Mouse (Mus musculus) midbrain, embryonic 13.5 days (tissue): ENCODE results near the gene Clk4. TPM values are rescaled to one million over a fixed set of nuclear protein-coding genes. Genes with fewer than 3 reads are reported as not detected.
A peak's percentile ranks its signal among the peaks of the same experiment; 100 is the strongest.

ENCODE experiments used
- ATAC-seq: fragments of 200-750 bp; cut with Nextera tagmentation; 2 replicates; pipeline ENCODE4 v1.8.0; 2017; ENCODE audit warnings: mild to moderate bottlenecking, moderate TSS enrichment, moderate library complexity
- H3K27ac ChIP-seq: fragments of 300-500 bp; sonication (generic); 2 replicates; pipeline ENCODE4 v1.5.1; 2015; ENCODE audit warnings: inconsistent platforms, mild to moderate bottlenecking, moderate library complexity
- H3K27me3 ChIP-seq: fragments of 300-500 bp; sonication (generic); 2 replicates; pipeline ENCODE4 v1.6.1; 2015; ENCODE audit warnings: mild to moderate bottlenecking, inconsistent platforms
- H3K36me3 ChIP-seq: fragments of 300-500 bp; sonication (generic); 2 replicates; pipeline ENCODE4 v1.6.1; 2015; ENCODE audit warnings: mild to moderate bottlenecking, inconsistent platforms
- H3K4me1 ChIP-seq: fragments of 300-500 bp; sonication (generic); replicated peaks from 2 replicates; pipeline ENCODE4 v1.6.1; 2015; ENCODE audit warnings: inconsistent platforms
- H3K4me2 ChIP-seq: fragments of 300-500 bp; sonication (generic); replicated peaks from 2 replicates; pipeline ENCODE4 v1.6.1; 2015; ENCODE audit warnings: moderate library complexity, mild to moderate bottlenecking, inconsistent platforms
- H3K4me3 ChIP-seq: fragments of 300-500 bp; sonication (generic); replicated peaks from 2 replicates; pipeline ENCODE4 v1.5.1; 2015; ENCODE audit warnings: mild to moderate bottlenecking, inconsistent platforms
- H3K9ac ChIP-seq: fragments of 300-500 bp; sonication (generic); replicated peaks from 2 replicates; pipeline ENCODE4 v1.6.1; 2015; ENCODE audit warnings: mild to moderate bottlenecking, inconsistent platforms
- H3K9me3 ChIP-seq: fragments of 300-500 bp; sonication (generic); 2 replicates; pipeline ENCODE4 v1.6.1; 2016; ENCODE audit warnings: mild to moderate bottlenecking, inconsistent platforms
- WGBS: fragments of 180-500 bp; shearing (Covaris S2); methylation state at CpG from one replicate; pipeline ENCODE4 v1.1.7; 2015; 5-methylcytosine and 5-hydroxymethylcytosine counted together
- polyA plus RNA-seq: library from polyadenylated mRNA; unstranded; fragments of >200 nt; fragmentation: Nextera tagmentation; extraction: Ambion mirVana; gene quantifications from 2 replicates; pipeline ENCODE4 v1.2.1, GENCODE M21; 2015

The Clk4 gene
- 154 and 164 TPM in 2 replicates for polyA plus RNA-seq

- Histone ChIP-seq H3K36me3 (no peaks in the 10 kb centered on the region), H3K9me3 (no peaks in the 10 kb centered on the region), H3K4me1 (peaks cover 37% of the 10 kb centered on the region), H3K27me3 (no peaks in the 10 kb centered on the region), H3K4me3 (peak within 1 kb of the TSS; percentile 94), H3K27ac (peak within 1 kb of the TSS; percentile 95), H3K9ac (peak within 1 kb of the TSS; percentile 95), H3K4me2 (peak within 1 kb of the TSS; percentile 78)
- 89% methylated on average over 3 of the region's 3 CpGs for WGBS
- ATAC-seq, result no peak
Observed at GRCm38 (mm10) chr11:51261680-51262219, at the start of gene Clk4. Gene Clk4, plus strand, starts transcription at chr11:51261730.

DNA sequence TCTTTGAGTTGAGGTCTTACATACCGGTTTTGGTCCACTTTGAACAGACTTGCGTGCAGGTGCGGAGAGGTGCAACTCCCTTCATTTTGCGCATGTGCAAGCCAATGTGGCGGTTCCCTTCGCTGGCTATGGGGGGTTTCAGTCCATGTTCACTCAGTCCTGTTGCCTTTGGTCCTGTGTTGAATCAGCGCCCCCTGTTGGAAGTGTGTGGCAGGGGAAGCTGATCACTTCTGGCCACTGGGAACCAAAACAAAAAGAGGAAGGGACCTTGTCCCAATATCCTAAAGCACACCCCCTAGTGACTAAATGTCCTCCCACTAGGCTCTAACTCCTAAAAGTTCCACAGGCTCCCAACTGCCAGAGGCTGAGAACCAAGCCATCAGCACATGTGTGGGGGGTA is 47.5 kb upstream of the Clk4 start:
- Histone ChIP-seq H3K9me3 (no peaks in the 10 kb centered on the region), H3K4me3 (no peak overlapping the region), H3K27ac (no peak overlapping the region), H3K9ac (no peak overlapping the region), H3K4me2 (no peak overlapping the region), H3K27me3 (no peaks in the 10 kb centered on the region), H3K4me1 (no peaks in the 10 kb centered on the region), H3K36me3 (no peaks in the 10 kb centered on the region)
- no peak for ATAC-seq
- 83% methylated on average over 7 of the region's 7 CpGs for WGBS

DNA sequence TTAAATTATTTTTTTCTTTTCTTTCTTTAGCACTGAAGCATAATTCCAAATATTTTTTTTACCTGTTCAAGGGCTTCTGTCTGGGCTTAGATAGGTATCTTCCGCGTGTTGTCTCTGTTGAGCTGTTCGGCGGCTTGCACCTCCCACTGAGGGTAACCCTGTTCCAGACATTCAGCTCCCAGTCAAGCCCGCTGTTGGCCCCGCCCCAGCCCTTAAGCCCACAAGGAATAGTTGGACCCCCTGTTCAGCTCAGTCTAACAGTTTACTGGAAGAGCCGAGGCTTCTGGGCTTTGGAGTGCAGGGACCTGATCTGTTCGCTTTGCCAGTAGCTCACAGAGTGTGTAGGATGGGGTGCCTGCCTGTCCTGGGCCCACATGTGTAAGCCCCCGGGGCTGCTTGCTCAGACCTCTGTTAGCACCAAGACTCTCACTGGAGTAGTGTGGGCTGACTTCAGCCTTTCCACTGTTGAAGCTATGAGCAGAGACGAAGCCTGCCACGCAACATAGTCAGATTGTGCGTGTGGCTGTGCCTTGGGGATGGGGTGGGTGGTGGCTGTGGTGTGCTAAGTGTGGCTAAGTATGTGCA is 42.0 kb upstream of the Clk4 start:
- 80% methylated on average over 12 of the region's 12 CpGs for WGBS
- Histone ChIP-seq H3K4me1 (no peaks in the 10 kb centered on the region), H3K4me3 (no peak overlapping the region), H3K27me3 (no peaks in the 10 kb centered on the region), H3K9me3 (no peaks in the 10 kb centered on the region), H3K36me3 (no peaks in the 10 kb centered on the region), H3K4me2 (no peak overlapping the region), H3K9ac (no peak overlapping the region), H3K27ac (no peak overlapping the region)
- ATAC-seq, result no peak

DNA sequence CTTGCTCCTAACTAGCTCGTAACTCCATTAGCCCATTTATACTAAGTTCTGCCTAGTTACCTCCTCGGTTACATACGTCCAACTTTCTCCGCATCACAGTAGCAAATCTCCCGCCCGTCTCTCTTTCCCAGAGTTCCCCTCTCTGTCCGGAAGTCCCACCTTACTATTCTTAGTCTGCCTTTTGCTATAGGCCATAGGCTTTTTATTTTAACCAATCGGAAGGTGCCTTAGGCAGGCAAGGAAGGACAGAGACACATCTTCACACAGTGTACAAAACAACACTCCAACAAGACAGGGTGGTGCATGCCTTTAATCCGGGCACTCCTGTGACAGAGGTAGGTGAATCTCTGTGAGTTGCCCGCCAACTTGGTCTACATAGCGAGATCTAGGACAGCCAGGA is 41.2 kb upstream of the Clk4 start, which contains the start of gene Gm12569:
Gm12569 (plus strand) TSS at position 166 of the 400 bp plus-strand sequence.
- 96% methylated on average over 11 of the region's 11 CpGs for WGBS
- no peaks in the 10 kb centered on the region for H3K9me3 ChIP-seq
- no peak for ATAC-seq

GRCm38 (mm10) chr11:51227104-51227503 is 34.4 kb upstream of the Clk4 start:
- Histone ChIP-seq H3K27ac (no peak overlapping the region), H3K9ac (no peak overlapping the region), H3K4me2 (no peak overlapping the region), H3K27me3 (no peaks in the 10 kb centered on the region), H3K36me3 (no peaks in the 10 kb centered on the region), H3K4me1 (no peaks in the 10 kb centered on the region), H3K9me3 (no peaks in the 10 kb centered on the region), H3K4me3 (no peak overlapping the region)
- WGBS, result 89% methylated on average over 4 of the region's 4 CpGs
- ATAC-seq, result no peak

More for the DNA sequence above, 41.2 kb upstream of the Clk4 start, which contains the start of gene Gm12569:
- H3K36me3 ChIP-seq, result no peaks in the 10 kb centered on the region
- no peak within 1 kb of the TSS for H3K9ac ChIP-seq
- no peak within 1 kb of the TSS for H3K27ac ChIP-seq
- H3K4me1 ChIP-seq, result no peaks in the 10 kb centered on the region
- no peak within 1 kb of the TSS for H3K4me3 ChIP-seq
- H3K4me2 ChIP-seq, result no peak within 1 kb of the TSS
- H3K27me3 ChIP-seq, result no peaks in the 10 kb centered on the region

DNA sequence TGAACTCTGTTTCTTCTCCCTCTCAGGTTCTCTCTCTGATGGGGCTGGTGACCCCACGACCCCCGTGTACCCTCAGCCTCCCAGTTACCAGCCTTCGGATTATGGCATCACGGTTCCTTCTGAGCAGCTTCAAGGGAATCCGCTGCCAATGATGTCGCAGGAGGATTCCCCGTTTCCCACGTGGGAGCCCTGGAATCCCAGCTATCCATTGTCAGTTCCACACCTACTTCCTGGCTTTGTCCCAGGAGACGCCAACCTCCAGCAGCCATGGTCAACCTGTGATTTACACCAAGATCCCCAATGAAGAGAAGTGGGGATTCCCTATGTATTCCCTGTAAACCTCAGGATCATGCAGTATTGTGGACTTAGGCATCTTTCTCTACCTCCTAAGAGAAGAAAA is 26.9 kb upstream of the Clk4 start:
- Histone ChIP-seq H3K36me3 (no peaks in the 10 kb centered on the region), H3K4me2 (no peak overlapping the region), H3K4me1 (no peaks in the 10 kb centered on the region), H3K9me3 (no peaks in the 10 kb centered on the region), H3K27ac (no peak overlapping the region), H3K9ac (no peak overlapping the region), H3K4me3 (no peak overlapping the region), H3K27me3 (no peaks in the 10 kb centered on the region)
- 88% methylated on average over 9 of the region's 9 CpGs for WGBS
- no peak for ATAC-seq

DNA sequence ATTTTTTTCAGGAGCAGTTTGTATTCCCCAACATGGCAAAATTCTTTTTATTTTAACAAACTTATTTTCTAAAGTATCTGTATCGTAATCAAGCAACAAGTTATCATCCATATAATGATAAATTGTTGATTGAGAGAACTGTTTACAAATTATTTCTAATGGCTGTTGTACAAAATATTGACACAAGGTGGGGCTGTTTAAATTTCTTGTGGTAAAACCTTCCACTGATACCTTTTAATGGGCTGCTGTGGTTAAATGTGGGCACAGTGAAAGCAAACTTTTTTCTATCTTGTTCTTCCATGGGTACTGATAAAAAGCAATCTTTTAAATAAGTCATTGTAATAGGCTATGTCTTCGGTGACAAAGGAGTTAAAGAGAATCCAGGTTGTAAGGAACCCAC is 18.6 kb upstream of the Clk4 start:
- Histone ChIP-seq H3K27me3 (no peaks in the 10 kb centered on the region), H3K9me3 (no peaks in the 10 kb centered on the region), H3K4me2 (no peak overlapping the region), H3K36me3 (no peaks in the 10 kb centered on the region), H3K4me3 (no peak overlapping the region), H3K27ac (no peak overlapping the region), H3K4me1 (no peaks in the 10 kb centered on the region), H3K9ac (no peak overlapping the region)
- ATAC-seq, result no peak
- 90% methylated on average over 2 of the region's 2 CpGs for WGBS

DNA sequence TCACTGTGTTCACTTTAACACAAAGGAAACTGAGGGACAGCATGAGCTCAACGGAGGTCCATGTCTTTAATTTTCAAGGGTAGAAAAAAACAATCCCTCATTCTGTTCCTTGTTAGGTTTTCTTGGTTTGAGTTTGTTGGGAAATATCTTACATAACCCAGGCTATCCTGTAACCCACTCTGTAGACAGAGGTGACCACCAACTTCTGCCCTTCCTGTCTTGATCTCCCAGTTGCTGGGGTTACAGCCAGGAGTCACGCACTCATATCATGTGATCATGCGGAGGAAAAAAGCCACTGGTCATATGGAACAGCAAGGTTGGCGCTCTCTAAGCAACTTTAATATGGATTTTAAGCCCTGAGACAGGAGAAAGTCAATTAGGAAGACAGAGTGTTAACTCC is 4.5 kb upstream of the Clk4 start:
- no peaks in the 10 kb centered on the region for H3K4me1 ChIP-seq

DNA sequence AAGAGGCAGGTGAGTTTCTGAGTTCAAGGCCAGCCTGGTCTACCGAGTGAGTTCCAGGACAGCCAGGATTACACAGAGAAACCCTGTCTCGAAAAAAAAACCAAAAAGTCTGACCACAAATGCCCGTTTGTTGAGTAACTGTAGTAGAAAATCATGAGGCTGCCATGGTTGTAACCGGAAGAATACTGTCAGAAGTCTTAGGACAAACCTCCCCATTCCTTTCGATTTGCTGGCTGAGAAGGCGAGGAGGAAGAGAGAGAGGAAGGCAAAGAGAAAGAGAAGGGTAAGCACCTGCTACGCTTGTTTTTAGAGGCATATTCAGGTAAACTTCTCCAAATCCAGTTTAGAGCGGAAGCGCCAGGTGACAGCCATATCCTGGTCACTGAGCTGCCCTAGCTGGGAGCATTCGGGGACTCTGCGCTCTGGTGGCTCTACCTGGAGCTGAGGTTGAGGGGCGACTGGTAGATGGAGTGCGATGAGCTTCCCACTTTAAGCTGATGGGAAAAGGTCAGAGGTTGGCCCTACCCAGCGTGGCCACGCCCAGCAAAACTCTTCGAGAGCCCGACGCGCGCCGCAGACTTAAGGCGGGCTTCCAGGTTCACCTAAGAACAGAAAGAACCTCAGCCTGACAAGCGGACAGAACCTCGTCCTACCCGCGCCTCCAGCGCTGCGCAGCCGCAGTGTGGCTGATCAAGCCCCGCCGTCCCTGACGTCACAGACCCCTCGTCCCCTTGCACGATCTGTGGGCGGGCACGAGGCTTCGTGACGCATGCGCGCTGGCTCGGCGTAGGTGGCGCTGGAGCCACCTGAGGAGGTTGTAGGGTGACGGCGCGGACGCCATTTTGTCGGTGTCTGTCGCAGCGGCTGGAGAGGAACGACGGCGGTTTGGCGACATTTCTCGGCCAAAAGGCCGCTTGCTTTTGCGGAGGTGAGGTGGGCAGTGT is 1.1 kb downstream of the Clk4 start, which contains the start of gene BC049762:
BC049762 (minus strand) TSS at position 705 of the 944 bp plus-strand sequence.
- Histone ChIP-seq H3K4me2 (peak within 1 kb of the TSS; percentile 78), H3K4me1 (peaks cover 41% of the 10 kb centered on the region), H3K27ac (peak within 1 kb of the TSS; percentile 95), H3K36me3 (no peaks in the 10 kb centered on the region), H3K4me3 (peak within 1 kb of the TSS; percentile 94), H3K9ac (peak within 1 kb of the TSS; percentile 95), H3K27me3 (no peaks in the 10 kb centered on the region), H3K9me3 (no peaks in the 10 kb centered on the region)
- 10% methylated on average over 57 of the region's 57 CpGs for WGBS
- peak; percentile 99 for ATAC-seq

More for the DNA sequence above, 4.5 kb upstream of the Clk4 start:
- Histone ChIP-seq H3K27ac (no peak overlapping the region), H3K4me3 (no peak overlapping the region), H3K27me3 (no peaks in the 10 kb centered on the region), H3K36me3 (no peaks in the 10 kb centered on the region), H3K4me2 (no peak overlapping the region), H3K9ac (no peak overlapping the region), H3K9me3 (no peaks in the 10 kb centered on the region)
- 96% methylated on average over 4 of the region's 4 CpGs for WGBS
- no peak for ATAC-seq

DNA sequence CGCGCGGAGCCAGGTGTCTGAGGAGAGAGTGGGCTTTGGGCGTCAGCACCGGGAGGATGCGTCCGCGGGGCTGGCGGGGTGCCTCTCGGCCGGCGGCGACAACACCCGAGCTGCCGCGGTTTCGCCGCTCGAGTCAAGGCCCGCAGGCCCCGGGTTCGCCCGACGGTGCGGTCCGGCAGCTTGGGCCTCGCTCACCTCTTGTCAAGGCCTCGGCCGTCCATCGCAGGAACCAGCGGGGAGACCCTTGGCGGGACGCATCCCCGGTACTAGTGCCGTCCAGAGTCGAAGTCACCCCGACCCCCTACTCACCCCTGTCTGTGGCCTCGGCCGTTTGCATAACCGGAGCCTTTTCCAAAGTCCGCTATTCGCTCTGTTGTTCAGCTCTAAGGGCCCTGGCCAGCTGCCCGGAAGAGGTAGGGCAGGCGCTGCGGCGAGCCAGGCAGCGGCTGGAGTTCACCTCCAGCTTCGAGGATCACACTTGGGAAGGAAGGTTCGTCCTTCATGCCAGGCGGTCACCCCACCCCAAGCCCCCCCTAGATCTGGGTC is 1.8 kb downstream of the Clk4 start:
- Histone ChIP-seq H3K27me3 (no peaks in the 10 kb centered on the region), H3K9me3 (no peaks in the 10 kb centered on the region), H3K9ac (peak overlapping the region; percentile 95), H3K27ac (peak overlapping the region; percentile 95), H3K4me3 (peak overlapping the region; percentile 94), H3K4me1 (peaks cover 41% of the 10 kb centered on the region), H3K4me2 (peak overlapping the region; percentile 78), H3K36me3 (no peaks in the 10 kb centered on the region)
- WGBS, result under 1% methylated on average over 50 of the region's 50 CpGs
- peak; percentile 80 for ATAC-seq

DNA sequence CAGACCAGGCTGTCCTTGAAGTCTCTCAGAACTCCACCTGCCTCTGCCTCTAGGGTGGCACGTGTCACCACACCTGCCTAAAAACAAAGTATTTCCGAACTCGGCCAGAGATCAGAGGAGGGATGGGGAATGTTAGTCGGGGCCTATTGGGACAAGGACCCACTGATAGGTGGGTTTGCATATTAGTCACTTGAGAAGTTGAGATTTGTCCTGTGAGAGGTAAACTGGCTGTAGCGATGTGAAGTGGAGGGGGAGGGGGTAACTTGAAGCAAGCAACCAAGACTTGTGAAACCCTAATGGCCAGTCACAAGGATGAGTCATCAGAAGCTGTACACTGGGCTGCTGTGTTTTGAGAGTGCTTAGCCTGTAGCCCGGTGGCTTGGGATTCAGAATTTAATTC is 2.8 kb downstream of the Clk4 start:
- Histone ChIP-seq H3K9me3 (no peaks in the 10 kb centered on the region), H3K36me3 (peaks cover 4% of the 10 kb centered on the region; the same call in 1 of the 2 replicates), H3K27ac (no peak overlapping the region), H3K4me3 (peak overlapping the region; percentile 94), H3K4me1 (peaks cover 41% of the 10 kb centered on the region), H3K27me3 (no peaks in the 10 kb centered on the region), H3K4me2 (peak overlapping the region; percentile 78), H3K9ac (peak overlapping the region; percentile 95)
- no peak for ATAC-seq
- 35% methylated on average over 6 of the region's 6 CpGs for WGBS

DNA sequence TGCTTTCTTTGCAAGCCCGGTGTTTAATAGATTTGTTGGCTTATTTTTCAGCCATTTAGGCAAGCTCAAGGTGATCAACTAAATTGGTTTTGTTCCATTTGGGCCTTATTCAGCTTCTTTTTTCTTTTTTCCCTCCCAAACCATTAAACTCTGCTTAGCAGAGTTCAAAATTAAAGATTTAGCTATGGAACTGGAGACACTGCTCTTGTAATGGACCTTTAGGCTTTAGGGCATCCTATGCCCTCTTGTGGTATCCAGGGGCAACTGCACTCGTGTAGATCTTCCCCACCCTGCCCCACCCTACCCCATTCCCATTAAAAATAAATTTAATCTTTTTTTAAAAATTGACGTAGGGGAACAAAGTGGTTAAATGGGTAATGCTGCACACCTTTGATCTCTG is 3.8 kb downstream of the Clk4 start:
- peak overlapping the region; percentile 94 for H3K4me3 ChIP-seq
- peak overlapping the region; percentile 78 for H3K4me2 ChIP-seq
- H3K9ac ChIP-seq, result no peak overlapping the region
- peaks cover 41% of the 10 kb centered on the region for H3K4me1 ChIP-seq
- peaks cover 7% of the 10 kb centered on the region for H3K36me3 ChIP-seq
- H3K27me3 ChIP-seq, result no peaks in the 10 kb centered on the region
- 54% methylated on average over 3 of the region's 3 CpGs for WGBS
- no peak overlapping the region for H3K27ac ChIP-seq
- no peaks in the 10 kb centered on the region for H3K9me3 ChIP-seq
- ATAC-seq, result no peak
